Mouse (Mus musculus) left cerebral cortex, adult 11 months (tissue): ENCODE results near the gene Inpp4a.

Experiments used
- DNase-seq: peaks from one replicate; pipeline ENCODE4 v3.0.0; 2022; ENCODE audit warnings: low spot score

The Inpp4a gene

GRCm38 (mm10) chr1:37356305-37356704 lies 56.6 kb downstream of the Inpp4a start:
- no peak for DNase-seq

GRCm38 (mm10) chr1:37357173-37357572 lies 57.5 kb downstream of the Inpp4a start:
- DNase-seq = no peak

GRCm38 (mm10) chr1:37358621-37359020 lies 59.0 kb downstream of the Inpp4a start:
- DNase-seq = no peak

GRCm38 (mm10) chr1:37359395-37360092 lies 59.9 kb downstream of the Inpp4a start:
- DNase-seq = no peak

- no peak for DNase-seq
Observed at GRCm38 (mm10) chr1:37360781-37361180, 61.1 kb downstream of the Inpp4a start.

GRCm38 (mm10) chr1:37362721-37363120 lies 63.1 kb downstream of the Inpp4a start:
- DNase-seq = no peak

- DNase-seq = peak; percentile 59
Observed at GRCm38 (mm10) chr1:37368125-37368524, 68.5 kb downstream of the Inpp4a start.

- no peak for DNase-seq
Observed at GRCm38 (mm10) chr1:37368768-37369385, 69.2 kb downstream of the Inpp4a start.

GRCm38 (mm10) chr1:37376177-37376576 lies 76.5 kb downstream of the Inpp4a start:
- DNase-seq = no peak

GRCm38 (mm10) chr1:37376751-37377150 lies 77.1 kb downstream of the Inpp4a start:
- DNase-seq = no peak

- no peak for DNase-seq
Observed at GRCm38 (mm10) chr1:37378095-37378494, 78.4 kb downstream of the Inpp4a start.

- no peak for DNase-seq
Observed at GRCm38 (mm10) chr1:37379536-37379935, 79.9 kb downstream of the Inpp4a start.

- no peak for DNase-seq
Observed at GRCm38 (mm10) chr1:37380913-37381312, 81.2 kb downstream of the Inpp4a start.

- DNase-seq = no peak
Observed at GRCm38 (mm10) chr1:37384304-37384703, 84.6 kb downstream of the Inpp4a start.

GRCm38 (mm10) chr1:37386448-37386971 lies 86.8 kb downstream of the Inpp4a start:
- DNase-seq = no peak

- DNase-seq = no peak
Observed at GRCm38 (mm10) chr1:37393174-37393573, 93.5 kb downstream of the Inpp4a start.

GRCm38 (mm10) chr1:37396481-37396880 lies 96.8 kb downstream of the Inpp4a start:
- DNase-seq = no peak

GRCm38 (mm10) chr1:37398961-37399360 lies 99.3 kb downstream of the Inpp4a start:
- DNase-seq = no peak

- DNase-seq = no peak
Observed at GRCm38 (mm10) chr1:37399734-37400133, 100.1 kb downstream of the Inpp4a start.

- DNase-seq = peak; percentile 30
Observed at GRCm38 (mm10) chr1:37401687-37402086, 102.0 kb downstream of the Inpp4a start.

GRCm38 (mm10) chr1:37405137-37405536 lies 105.5 kb downstream of the Inpp4a start:
- DNase-seq = no peak

GRCm38 (mm10) chr1:37407228-37407627 lies 107.6 kb downstream of the Inpp4a start:
- no peak for DNase-seq

- no peak for DNase-seq
Observed at GRCm38 (mm10) chr1:37408059-37408458, 108.4 kb downstream of the Inpp4a start.

- DNase-seq = no peak
Observed at GRCm38 (mm10) chr1:37408678-37409077, 109.0 kb downstream of the Inpp4a start.
